Mouse (Mus musculus): ENCODE results near the gene Nnat.

Nnat gene

DNA sequence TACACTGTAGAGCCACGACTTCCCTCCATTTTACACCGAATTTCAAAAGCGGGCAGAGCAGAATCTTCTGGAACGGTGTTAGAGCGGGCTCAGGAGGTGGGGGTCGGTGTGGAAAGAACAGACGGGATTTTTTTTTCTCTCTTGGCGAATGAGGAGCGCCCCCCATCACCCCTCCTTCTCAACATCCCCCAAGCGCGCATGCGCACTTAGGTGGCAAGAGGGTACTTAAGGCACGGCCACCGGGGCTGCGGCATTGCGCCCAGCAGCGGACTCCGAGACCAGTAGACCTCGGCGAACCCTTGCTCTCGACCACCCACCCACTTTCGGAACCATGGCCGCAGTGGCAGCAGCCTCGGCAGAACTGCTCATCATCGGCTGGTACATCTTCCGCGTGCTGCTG is at the start of gene Nnat:
Gene Nnat, plus strand, starts transcription at position 221 of the 400 bp plus-strand sequence.
- in situ Hi-C loops (cut with MboI, MseI) = no loop called here

DNA sequence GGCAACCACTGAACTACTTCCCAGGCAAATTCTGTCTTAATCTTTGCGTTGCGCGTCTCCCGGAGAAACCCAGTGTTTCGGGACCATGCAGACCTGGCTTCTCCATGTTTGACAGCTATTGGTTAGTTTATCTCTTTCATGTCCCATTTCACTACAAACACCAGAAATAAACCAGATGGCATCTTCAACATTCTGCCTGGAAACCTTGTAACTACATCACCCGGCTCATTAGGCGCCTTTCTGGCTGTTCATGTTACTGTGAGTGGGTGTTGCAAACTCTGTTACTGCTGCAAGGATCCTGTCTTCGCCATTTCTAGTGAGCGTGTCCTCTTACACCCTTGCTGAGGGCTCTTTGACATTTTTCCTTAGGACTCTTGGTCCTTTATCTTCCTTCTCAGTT is 47.0 kb upstream of the Nnat start:
- in situ Hi-C loops (cut with MboI, MseI) = no loop called here

DNA sequence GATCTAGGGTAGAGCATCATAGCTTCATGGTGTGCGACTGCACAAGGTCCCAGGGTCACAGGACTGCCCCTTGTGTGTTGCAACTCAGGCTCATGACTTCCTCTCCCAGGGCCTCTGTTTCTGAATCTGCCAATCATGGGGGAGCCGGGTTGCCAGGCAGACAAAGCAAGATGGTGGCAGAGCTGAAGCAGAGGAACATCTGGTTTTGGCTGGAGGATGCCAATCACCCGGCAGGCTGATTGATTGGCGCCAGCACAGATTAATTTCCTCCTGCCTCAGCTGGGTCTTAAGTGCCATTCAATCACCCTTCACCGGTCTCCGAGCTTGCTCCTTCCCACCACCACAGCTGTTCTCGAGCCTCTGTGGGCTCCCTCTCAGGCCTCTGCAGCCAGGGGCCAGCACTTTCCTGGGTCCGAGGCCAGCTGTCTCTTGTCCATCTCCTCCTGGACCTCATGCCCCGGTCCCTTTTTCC is 46.1 kb upstream of the Nnat start:
- in situ Hi-C loops (cut with MboI, MseI) = no loop called here

DNA sequence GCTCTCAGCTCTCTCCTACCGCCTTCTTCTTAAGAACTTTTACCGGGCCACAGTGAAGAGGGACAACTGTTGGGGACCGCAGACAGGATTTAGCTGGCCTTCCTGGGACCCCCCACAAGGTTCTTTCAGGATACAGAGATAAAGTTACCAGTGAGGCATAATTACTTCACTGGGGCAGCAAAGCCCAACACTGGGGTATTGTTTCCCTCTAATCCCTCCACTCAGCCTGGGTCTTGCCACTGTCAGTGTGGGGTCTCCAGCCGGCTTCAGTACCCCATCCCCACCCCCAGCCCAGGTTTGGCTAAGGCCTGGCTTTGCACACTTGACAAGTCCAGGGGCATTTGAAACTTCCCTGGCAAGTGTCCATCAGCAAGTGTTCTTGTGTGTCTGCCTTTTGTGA is 45.5 kb upstream of the Nnat start:
- in situ Hi-C loops (cut with MboI, MseI) = no loop called here

DNA sequence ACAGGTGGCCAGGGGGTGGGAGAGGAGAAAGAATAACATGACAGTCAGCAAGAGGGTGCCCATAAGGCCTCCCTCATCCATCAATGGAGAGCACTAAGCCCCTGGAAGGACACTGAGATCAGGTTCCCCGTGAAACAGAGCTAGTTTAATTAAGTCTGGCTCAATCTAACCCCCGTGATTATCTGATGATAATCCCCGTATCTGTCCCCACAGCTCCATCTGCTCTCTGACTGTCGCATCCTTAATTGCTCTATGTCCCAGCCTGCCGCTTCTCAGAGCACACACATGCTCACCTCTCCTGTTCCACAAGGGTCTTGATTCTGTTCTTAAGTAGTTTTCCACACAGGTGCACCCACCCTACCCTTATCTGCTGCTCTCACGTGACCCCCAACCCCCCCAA is 42.4 kb upstream of the Nnat start:
- in situ Hi-C loops (cut with MboI, MseI) = no loop called here

DNA sequence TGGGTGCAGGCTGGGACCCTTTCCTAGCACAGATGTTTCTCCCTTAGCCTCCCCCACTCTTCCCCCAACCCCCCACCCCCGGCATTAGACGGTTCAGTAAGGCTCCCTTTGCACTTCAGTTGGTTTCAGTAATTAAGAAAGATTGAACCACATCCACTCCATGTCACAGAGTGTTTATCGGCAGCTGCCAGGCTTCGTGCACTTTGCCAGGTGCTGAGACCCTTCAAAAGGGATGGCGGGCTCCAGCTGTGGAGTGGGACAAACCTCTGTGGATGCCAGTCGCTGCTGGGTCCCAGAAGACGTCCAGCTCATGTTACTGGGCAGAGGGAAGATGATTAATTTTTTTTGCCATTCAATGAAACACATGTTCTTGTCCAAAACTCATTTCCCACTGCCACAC is 41.4 kb upstream of the Nnat start:
- in situ Hi-C loops (cut with MboI, MseI) = no loop called here

DNA sequence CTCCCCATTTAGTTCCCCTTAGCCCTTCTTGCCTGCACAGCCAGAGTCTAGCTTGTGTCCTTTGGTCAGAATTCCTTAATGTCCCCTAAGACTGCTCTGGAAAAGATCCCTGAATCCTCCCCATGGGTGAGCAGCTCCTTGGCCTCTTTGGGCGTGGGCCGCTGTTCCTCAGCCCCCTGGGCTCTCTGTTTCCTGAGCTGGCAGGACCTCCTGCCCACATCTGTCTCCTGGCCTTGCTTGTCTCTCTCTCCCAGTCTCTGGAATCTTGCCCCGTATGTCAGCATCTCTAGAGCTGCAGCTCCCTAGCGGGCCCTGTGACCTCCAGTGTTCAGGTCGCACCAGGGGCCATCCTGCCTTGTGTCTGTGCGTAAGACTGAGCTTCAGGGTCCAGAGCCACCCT is 40.4 kb upstream of the Nnat start:
- in situ Hi-C loops (cut with MboI, MseI) = no loop called here

DNA sequence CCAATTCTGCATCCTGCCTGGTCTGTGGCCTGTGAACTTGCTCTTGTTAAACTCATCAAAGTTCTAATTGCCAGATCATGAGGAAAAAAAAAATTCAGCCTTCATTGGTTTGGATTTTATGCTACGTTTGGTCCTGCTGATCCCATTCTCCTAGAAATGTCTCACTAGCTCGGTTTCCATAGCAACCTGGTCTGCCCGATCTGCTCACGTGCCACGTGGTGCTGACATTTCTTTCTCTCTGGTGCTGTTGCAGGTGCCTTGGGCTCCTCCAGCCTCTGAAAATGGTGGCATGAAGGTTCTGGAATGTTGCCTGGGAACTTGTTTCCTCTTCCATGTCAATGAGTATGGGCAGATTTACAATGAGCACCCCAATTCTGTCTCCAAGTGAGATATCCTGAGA is 39.4 kb upstream of the Nnat start:
- in situ Hi-C loops (cut with MboI, MseI) = no loop called here

DNA sequence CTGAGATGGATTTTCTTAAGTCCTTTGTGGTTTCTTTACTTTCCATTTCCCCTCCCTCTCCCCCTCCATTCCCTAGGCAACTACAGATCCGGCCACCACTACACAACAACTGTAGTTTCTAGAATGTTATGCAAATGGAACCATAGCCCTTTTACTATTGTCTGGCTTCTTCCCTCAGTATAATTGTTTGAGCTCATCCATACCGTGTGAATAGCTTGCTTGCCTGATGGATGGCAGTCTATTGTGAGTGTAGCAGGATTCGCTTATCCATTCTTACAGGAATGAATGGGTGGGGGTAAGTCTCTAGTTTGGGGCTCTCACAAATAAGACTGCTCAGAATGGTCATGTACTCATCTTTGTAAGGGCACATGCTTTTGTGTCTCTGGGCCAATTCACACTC is 37.3 kb upstream of the Nnat start:
- in situ Hi-C loops (cut with MboI, MseI) = no loop called here

DNA sequence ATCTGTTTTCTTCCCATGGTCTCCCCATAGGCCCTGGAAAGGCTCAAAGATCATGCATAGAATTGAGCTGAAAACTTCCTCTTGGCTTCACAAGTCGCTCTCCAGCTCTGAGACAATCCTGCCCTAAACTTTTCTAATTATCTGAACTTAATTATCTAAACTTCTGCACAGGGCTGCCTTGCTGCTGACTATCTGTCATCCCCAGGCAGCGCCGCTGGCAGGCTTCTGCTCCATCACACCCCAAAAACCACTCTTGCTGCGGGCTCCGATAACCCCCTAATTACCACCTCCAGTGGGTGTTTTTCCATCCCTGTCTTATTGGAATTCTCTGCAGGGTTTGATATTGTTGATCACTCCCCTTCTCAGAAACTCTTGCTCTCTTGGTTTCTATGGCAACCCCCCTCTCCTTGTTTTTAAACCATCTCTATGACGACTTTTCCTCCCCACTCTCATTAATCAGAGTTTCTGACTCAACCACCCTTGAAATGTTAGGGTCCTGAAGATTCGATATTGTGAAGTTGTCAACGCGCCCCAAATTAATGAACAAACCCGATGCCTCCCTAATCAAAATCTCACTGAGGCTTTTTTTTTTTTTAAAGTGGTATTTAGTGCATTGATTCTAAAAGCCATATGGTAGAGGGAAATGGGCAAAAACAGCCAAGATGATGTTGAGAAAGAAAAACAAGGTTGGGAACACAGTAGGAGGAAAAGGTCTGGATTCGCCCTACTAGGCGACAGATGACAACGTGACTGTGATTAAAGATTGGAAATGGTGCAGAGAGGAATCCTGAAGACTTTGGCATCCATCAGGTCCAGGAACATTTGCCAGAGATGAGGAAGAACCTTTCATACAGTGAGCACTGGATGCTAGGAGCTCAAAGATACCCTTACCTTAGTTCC is 29.6 kb upstream of the Nnat start:
- in situ Hi-C loops (cut with MboI, MseI) = no loop called here

DNA sequence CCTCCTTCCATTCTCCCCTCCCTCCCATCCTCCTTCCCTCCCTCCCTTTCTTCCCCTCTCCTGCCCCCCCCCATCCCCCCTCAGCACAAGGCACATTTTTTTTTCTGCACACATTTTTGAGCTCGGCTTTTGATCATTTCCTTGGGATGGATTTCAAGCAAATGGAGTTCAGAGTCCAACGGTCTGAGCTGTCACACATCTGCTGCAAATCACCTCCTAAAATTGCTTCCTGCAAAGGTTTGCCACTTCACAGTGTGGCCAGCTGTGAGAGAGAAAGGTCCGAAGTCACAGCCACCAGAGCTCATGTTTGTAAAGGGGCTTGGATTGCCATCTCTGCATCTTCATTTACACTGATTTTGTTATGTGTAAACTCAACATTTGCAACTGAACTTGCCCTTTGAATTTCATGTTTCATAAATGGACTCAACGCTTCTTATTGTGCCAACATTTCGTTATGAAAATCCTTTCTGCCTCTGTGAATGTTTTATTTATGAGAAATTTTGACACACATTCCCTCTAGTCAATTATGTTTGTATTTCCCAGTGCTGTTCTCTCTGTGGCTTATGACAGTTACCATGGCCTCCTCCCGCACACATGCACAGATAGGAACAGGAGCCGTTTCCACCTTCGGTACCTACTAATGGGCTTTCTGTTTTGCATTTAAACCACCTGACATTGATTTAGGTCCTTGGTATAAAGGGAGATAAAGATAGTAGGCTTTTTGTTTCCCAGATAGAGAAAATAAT is 28.0 kb upstream of the Nnat start:
- in situ Hi-C loops (cut with MboI, MseI) = no loop called here

DNA sequence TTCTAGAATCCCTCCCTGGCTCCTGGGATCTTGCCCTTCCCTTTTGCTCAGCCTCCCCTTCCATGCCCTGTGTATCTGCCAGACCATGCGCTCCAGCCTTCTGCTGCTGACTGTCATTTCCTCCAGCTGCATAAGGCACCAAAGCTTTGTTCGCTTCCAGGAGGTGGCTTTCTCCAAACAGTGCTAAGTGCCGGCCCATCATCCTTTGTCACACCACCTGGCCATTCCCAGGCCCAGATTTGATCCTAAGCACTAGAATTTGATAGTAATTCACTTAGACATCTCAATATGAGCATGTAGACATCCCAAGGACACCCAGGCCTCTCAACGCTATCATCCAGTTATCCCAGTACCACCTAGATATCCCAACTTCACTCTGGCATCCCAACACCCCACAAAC is 25.7 kb upstream of the Nnat start:
- in situ Hi-C loops (cut with MboI, MseI) = no loop called here

DNA sequence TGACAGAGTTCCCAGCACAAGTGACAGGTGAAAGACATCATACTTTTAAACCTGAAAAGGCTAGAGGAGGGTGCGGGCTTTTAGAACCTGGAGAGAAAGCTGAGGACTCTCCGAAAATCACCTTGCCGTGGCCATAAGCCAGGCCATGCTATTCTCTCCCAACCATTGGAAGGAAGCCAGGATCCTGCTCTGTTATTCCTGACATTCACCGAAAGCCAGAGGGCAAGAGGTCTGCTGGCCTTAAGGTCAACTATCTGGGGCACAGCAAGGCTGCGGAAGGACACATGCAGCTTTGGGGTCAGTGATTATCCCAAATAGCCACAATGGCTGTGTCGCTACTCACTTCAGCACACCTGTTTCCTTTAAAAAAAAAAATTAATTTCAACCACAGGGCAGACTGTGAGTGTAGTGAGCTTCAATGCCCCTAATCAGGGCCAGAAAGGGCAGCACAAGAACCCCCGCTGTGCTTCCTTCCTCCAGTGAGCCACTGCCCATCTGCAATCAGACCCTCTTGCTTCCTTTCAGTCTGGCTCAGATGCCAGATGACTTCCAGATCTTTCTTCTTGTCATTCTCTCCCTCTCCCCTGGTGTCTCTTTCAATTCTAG is 23.3 kb upstream of the Nnat start:
- in situ Hi-C loops (cut with MboI, MseI) = no loop called here

DNA sequence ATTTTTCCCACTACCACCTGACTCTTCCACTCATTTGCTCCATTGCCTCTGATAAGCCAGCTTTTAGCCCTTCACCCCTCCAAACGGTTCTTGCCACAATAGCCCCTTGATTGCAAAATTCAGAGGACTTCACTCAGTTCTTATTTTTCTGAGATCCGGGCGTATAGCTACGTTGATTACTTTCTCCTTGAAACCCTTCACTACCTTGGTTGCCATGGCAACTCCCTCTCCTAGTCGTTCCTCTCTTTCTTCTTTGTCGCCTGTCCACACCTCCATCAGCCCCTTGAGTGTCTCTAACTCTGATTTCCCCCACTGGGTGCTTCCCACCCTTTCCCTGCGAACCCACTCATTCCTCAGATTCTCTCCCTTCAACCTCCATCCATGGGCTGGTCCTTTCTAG is 22.8 kb upstream of the Nnat start:
- in situ Hi-C loops (cut with MboI, MseI) = no loop called here

DNA sequence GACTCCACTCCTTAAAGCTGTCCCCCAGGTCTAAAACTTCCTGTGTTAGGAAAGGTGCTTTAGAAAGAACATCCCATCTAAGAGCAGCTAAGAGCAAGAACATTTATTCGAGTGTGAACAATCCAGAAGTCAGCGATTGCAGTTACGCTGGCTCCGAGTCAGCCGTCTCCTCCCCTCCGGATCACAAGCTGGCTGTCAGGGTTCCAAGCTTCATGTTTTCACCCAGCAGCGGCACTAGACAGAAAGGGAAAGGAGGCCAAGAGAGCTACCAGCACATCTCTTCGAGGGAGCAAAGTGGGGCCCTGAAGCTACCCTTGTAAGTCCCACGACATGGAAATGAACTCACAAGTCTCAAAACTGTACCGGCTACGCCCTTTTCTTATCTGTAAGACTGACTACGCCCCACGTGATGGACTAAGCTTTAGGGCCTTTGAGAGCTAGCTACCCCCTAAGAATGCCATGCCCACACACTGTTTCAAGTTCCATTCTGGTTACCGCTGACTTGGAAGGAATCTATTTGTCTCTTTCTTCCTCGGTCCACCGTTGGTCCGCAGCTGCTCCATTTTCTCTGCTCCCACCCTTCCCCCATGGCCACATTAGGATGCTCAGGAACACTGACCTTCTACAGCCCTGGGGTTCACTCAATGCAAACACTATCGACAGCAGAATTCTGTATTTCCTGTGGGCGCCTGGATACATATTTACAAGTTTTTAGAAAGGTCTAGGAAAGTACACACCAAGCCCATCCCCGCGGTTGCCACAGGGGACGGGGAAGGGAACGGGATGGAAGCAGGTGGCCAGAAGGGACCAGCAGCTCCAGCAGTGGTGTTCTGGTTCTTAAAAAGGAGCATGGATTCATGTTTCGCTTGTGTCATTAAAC is 19.6 kb upstream of the Nnat start:
- in situ Hi-C loops (cut with MboI, MseI) = no loop called here

DNA sequence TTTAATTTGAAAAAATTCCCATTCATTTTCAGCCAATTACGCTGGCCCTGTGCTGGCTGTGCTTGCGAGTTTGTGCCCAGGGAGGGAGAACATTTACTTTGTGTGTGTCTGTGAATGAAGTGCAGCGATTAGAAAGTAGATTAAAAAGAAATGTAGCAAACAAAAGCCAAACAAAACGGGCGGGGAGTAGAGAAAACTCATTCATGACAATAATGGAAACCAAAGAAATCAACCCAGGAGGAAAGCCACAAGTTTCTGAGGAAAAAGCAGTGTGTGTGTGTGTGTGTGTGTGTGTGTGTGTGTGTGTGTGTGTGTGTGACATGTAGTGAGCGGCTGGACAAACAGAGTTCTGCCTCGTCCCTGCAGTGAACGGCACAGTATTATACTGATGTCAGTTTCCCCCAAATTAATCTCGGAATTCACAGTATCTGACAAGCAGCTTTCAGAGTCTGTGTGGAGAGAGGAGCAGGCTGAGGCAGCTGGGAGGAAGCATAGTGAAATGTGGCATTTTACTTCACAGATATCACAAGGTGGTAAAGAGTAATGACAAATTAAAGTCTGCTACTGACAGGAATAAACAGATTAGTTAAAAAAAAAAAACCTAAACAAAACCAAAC is 18.8 kb upstream of the Nnat start:
- in situ Hi-C loops (cut with MboI, MseI) = no loop called here

DNA sequence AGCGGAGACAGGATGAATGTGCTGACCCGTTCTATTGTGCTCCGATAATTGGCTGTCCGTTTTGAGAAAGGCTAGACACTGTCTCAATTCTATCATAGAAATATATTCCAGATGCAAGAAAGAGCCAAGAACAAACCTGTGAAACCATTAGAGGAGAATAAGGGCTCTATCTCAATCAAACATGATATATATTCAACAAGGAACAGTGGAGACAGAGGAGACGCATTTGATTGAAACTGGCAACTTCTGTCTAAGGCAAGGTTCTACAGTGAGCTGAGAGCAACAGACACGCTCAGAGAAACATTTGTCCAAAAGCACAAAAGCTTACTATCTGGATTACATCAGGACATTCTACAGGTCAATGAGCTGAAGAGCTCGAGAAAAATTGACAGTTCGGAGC is 18.2 kb upstream of the Nnat start:
- in situ Hi-C loops (cut with MboI, MseI) = no loop called here

DNA sequence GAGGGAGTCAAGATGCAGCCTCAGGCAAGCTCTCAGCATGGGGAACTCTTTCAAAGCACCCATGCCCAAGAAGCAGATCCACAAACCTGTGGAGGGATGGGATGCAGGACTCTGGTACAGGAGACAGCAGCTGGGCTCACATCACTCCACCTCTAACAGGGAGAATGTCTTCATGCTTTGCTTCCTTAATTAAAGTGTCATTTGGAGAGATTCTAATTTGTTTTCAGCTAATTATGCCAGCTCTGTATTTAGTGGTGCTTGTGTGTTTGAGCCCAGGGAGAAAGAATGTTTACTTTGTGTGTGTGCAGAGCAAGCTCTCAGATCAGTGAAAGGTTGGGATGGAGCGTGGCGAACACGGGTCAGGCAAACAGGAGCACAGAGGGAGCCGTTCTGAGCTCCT is 17.5 kb upstream of the Nnat start:
- in situ Hi-C loops (cut with MboI, MseI) = no loop called here

DNA sequence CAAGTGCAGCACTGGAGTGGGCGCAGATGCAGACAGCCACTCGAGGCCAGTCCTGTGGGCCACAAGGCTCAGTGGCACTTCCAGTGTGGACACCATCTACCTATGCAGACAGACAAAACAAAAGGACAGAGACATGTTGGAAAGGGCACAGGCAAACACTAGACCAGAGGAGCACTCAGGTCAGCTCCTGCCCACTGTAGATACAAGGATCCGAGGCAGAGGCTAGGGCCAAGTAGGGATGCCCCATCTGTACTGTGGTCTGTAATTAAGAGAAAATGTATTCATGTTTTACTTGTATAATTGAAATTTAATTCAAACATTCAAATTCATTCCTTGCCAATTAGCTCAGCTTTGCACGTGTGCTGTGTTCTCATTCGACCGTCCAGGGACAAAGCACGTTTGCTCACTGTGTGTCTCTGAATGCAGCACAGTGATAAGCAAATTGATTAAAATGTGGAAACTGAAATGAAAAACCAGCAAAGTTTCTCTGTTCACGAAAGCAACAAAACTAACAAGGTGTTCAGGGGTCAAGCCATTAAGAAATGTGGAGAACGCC is 15.5 kb upstream of the Nnat start:
- in situ Hi-C loops (cut with MboI, MseI) = no loop called here

DNA sequence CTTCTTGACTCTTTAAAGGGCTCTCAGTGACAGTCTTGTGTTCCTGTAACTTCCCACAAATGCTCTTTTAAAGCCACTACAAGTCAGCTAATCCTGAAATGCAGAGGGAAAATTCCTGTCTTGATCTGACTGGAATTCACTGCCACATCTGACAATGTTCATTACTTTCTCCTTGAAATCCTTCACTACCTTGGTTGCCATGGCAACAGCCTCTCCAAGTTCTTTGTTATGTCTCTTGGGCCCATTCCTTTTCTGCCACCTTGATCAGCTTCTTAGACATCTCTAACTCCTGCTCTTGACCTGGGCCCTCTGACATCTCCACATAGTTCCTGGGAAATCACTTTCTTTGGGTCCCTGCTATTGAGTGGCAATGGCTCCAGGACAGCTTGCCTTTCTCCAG is 13.2 kb upstream of the Nnat start:
- in situ Hi-C loops (cut with MboI, MseI) = no loop called here

DNA sequence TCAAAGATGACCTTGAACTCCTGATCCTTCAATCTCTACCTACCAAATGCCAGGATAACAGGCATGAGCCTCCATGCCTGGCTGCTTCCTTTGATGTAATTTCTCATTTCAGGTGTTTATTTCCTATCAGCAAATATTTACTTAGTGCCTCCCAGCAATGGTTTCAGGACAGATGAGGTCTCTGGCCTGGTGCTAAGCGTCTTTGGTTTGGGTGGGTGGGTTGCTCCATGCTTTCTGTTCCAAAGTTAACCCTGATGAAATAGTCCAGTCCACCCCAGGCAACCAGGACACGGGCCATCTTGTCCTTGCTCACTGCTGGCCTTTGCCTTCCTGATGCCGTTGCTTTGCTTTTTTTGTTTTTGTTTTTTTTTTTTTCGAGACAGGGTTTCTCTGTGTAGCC is 9.6 kb upstream of the Nnat start:
- in situ Hi-C loops (cut with MboI, MseI) = no loop called here
